Mouse (Mus musculus) forebrain, embryonic 11.5 days (tissue): ENCODE results near the gene March9. TPM values are rescaled to one million over a fixed set of nuclear protein-coding genes. Genes with fewer than 3 reads are reported as not detected.

ENCODE experiments used
- ATAC-seq: fragments of 200-750 bp; cut with Nextera tagmentation; replicated peaks from 2 replicates; pipeline ENCODE4 v1.8.0; 2017; ENCODE audit warnings: moderate TSS enrichment; ENCODE audit not compliant: low FRiP score
- DNase-seq: peaks from one replicate; pipeline ENCODE4 v3.0.0-alpha.2; 2017; ENCODE audit warnings: low spot score
- H3K27ac ChIP-seq: fragments of 300-500 bp; sonication (generic); 2 replicates; pipeline ENCODE4 v1.5.1; 2014; ENCODE audit warnings: low read depth, low read length
- H3K27me3 ChIP-seq: fragments of 300-500 bp; sonication (generic); 2 replicates; pipeline ENCODE4 v1.6.1; 2014; ENCODE audit warnings: mild to moderate bottlenecking, low read length, mixed read lengths; ENCODE audit not compliant: control insufficient read depth, insufficient read depth
- H3K36me3 ChIP-seq: fragments of 300-500 bp; sonication (generic); 2 replicates; pipeline ENCODE4 v1.6.1; 2014; ENCODE audit warnings: mild to moderate bottlenecking, low read length, moderate library complexity, mixed read lengths; ENCODE audit not compliant: control insufficient read depth, insufficient read depth
- H3K4me1 ChIP-seq: fragments of 300-500 bp; sonication (generic); replicated peaks from 2 replicates; pipeline ENCODE4 v1.6.1; 2014; ENCODE audit warnings: low read length, mixed read lengths; ENCODE audit not compliant: control insufficient read depth, insufficient read depth
- H3K4me2 ChIP-seq: fragments of 300-500 bp; sonication (generic); 2 replicates; pipeline ENCODE4 v1.6.1; 2014; ENCODE audit warnings: low read depth, mild to moderate bottlenecking, low read length, moderate library complexity, mixed read lengths; ENCODE audit not compliant: severe bottlenecking
- H3K4me3 ChIP-seq: fragments of 300-500 bp; sonication (generic); 2 replicates; pipeline ENCODE4 v1.5.1; 2014; ENCODE audit warnings: low read depth, low read length
- H3K9ac ChIP-seq: fragments of 300-500 bp; sonication (generic); 2 replicates; pipeline ENCODE4 v1.6.1; 2014; ENCODE audit warnings: low read length
- H3K9me3 ChIP-seq: fragments of 300-500 bp; sonication (generic); 2 replicates; pipeline ENCODE4 v1.6.1; 2016; ENCODE audit warnings: low read length, mixed read lengths; ENCODE audit not compliant: control insufficient read depth
- WGBS: fragments of 180-500 bp; shearing (Covaris S2); extraction: QIAGEN DNeasy Blood & Tissue Kit; methylation state at CpG from one replicate; pipeline ENCODE4 v1.1.7; 2014; 5-methylcytosine and 5-hydroxymethylcytosine counted together
- polyA plus RNA-seq: library from polyadenylated mRNA; unstranded; fragments of >200 nt; fragmentation: Nextera tagmentation; extraction: Ambion mirVana; gene quantifications from 2 replicates; pipeline ENCODE4 v1.2.1, GENCODE M21; 2014

The March9 gene
- polyA plus RNA-seq, 1 experiment from 2014 or later: 2.7 TPM

GRCm38 (mm10) chr10:127016488-127016887, 43.5 kb downstream of the March9 start:
- H3K27me3 ChIP-seq: no peaks in the 10 kb centered on the region
- no peaks in the 10 kb centered on the region for H3K4me1 ChIP-seq
- WGBS: 64% methylated on average over 5 of the region's 5 CpGs
- H3K9ac ChIP-seq: no peak overlapping the region
- H3K27ac ChIP-seq: no peak overlapping the region
- H3K4me3 ChIP-seq: no peak overlapping the region
- no peaks in the 10 kb centered on the region for H3K9me3 ChIP-seq
- ATAC-seq: no peak
- no peak overlapping the region for H3K4me2 ChIP-seq
- no peak for DNase-seq
- H3K36me3 ChIP-seq: no peaks in the 10 kb centered on the region

Other genes starting within 250 kb of the March9 start
- 15.5 and 23.2 TPM in 2 replicates for gene Atp23, start 158.8 kb downstream of the March9 start, polyA plus RNA-seq
- gene Ctdsp2, start 81.5 kb downstream of the March9 start, polyA plus RNA-seq: 58.8 and 63.2 TPM in 2 replicates
- gene Avil, start 59.5 kb downstream of the March9 start, polyA plus RNA-seq: 0.08 and 0.32 TPM in 2 replicates
- 91.2 and 93.8 TPM in 2 replicates for gene Tsfm, start 29.3 kb downstream of the March9 start, polyA plus RNA-seq
- gene Mettl1, start 18.8 kb downstream of the March9 start, polyA plus RNA-seq: 42.5 and 44.0 TPM in 2 replicates
- gene Eef1akmt3, start 18.7 kb downstream of the March9 start, polyA plus RNA-seq: 0.11 TPM in 1 of 2 replicates, not detected in the other
- 0.23 TPM in 1 of 2 replicates, not detected in the other for gene Cyp27b1, start 11.9 kb downstream of the March9 start, polyA plus RNA-seq
- 2,945 and 3,022 TPM in 2 replicates for gene Cdk4, start 3.4 kb upstream of the March9 start, polyA plus RNA-seq
- gene Tspan31, start 10.1 kb upstream of the March9 start, polyA plus RNA-seq: 144 and 159 TPM in 2 replicates
- gene Agap2, start 15.1 kb upstream of the March9 start, polyA plus RNA-seq: 0.47 and 0.64 TPM in 2 replicates
- 51.1 and 57.9 TPM in 2 replicates for gene Os9, start 60.9 kb upstream of the March9 start, polyA plus RNA-seq
- gene B4galnt1, start 105.0 kb upstream of the March9 start, polyA plus RNA-seq: 7.8 and 8.4 TPM in 2 replicates
- 0.93 and 1.1 TPM in 2 replicates for gene Slc26a10, start 120.5 kb upstream of the March9 start, polyA plus RNA-seq
- 31.6 and 33.5 TPM in 2 replicates for gene Arhgef25, start 129.9 kb upstream of the March9 start, polyA plus RNA-seq
- gene Dtx3, start 135.5 kb upstream of the March9 start, polyA plus RNA-seq: 157 and 170 TPM in 2 replicates
- 16.4 and 17.2 TPM in 2 replicates for gene Pip4k2c, start 151.4 kb upstream of the March9 start, polyA plus RNA-seq
- gene Kif5a, start 203.2 kb upstream of the March9 start, polyA plus RNA-seq: 21.7 and 23.6 TPM in 2 replicates
- gene Dctn2, start 206.2 kb upstream of the March9 start, polyA plus RNA-seq: 202 and 207 TPM in 2 replicates
- 22.6 and 24.0 TPM in 2 replicates for gene Mbd6, start 228.8 kb upstream of the March9 start, polyA plus RNA-seq